Mouse (Mus musculus): ENCODE data around the gene Slc43a2. TPM values are rescaled to one million over a fixed set of nuclear protein-coding genes. Genes with fewer than 3 reads are reported as not detected.

The Slc43a2 gene
- polyA plus RNA-seq, 1 experiment from 2014 or later = 16.6 TPM

DNA sequence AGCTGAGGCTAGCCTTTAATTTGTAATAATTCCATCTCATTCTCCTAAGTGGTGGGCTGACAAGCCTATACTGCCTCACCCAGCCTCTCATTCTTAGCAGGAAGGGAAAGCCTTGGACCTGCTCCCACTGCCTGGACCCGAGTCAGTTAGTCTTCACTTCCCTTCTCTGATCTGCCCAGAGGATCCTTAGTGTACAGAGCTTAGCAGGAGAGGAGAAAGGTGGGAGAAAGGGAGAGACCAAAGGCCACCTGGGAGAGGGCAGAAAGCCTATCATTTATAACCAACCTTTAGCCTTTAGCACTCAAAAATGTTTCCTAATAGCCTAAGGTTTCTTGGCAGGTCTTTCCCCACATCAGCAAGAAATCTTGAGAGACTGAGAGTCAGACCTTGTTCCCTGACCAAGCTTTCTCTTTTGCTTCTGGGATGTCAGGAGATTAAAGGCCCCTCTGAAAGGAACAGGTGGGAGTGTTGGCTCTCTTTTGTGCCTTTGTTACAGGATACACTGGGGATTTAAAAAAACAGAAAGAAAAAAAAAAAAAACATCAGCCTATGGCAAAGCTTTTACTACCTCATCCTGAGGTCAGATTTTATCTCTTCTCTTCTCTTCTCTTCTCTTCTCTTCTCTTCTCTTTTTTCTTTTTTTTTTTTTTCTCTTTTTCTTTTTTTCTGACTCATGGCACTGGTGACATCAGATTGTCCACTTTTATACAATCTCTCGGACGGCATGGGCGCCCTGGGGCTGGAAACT lies 3.0 kb downstream of the Slc43a2 start:
- DNase-seq (ENCODE audit: low spot score) (peak; percentile 58), ATAC-seq (replicated peaks; ENCODE audit: low FRiP score, low read depth) (no peak)
- Histone ChIP-seq H3K4me3 (replicated peaks; ENCODE audit: low read depth, low read length) (no peak overlapping the region; the same call in 1 of the 2 replicates), H3K9me3 (replicated peaks; ENCODE audit: low read length) (no peaks in the 10 kb centered on the region), H3K4me1 (replicated peaks; ENCODE audit: insufficient read depth, low read length) (peaks cover 27% of the 10 kb centered on the region; the same call in 1 of the 2 replicates), H3K27ac (peak overlapping the region; percentile 69), H3K9ac (ENCODE audit: low read depth, low read length) (no peak overlapping the region), H3K4me2 (ENCODE audit: low read length) (peak overlapping the region; percentile 5; the same call in 1 of the 2 replicates), H3K27me3 (ENCODE audit: insufficient read depth, low read length) (no peaks in the 10 kb centered on the region), H3K36me3 (ENCODE audit: insufficient read depth, low read length) (no peaks in the 10 kb centered on the region)
- TF ChIP-seq CTCF (IDR thresholded peaks at IDR 0.05; ENCODE audit: low read depth) = no peak
- WGBS = 33% methylated on average over 4 of the region's 4 CpGs

GRCm38 (mm10) chr11:75535106-75535795 lies 3.8 kb downstream of the Slc43a2 start:
- ATAC-seq (replicated peaks; ENCODE audit: low FRiP score, low read depth) (no peak), DNase-seq (ENCODE audit: low spot score) (no peak)
- H3K9me3 ChIP-seq (replicated peaks; ENCODE audit: low read length) = no peaks in the 10 kb centered on the region
- peak overlapping the region; percentile 69 for H3K27ac ChIP-seq
- WGBS = 27% methylated on average over 13 of the region's 13 CpGs
- no peak overlapping the region for H3K9ac ChIP-seq (ENCODE audit: low read depth, low read length)
- no peak overlapping the region for H3K4me3 ChIP-seq (replicated peaks; ENCODE audit: low read depth, low read length)
- TF ChIP-seq CTCF (IDR thresholded peaks at IDR 0.05; ENCODE audit: low read depth) = no peak
- peaks cover 27% of the 10 kb centered on the region; the same call in 1 of the 2 replicates for H3K4me1 ChIP-seq (replicated peaks; ENCODE audit: insufficient read depth, low read length)
- no peaks in the 10 kb centered on the region for H3K27me3 ChIP-seq (ENCODE audit: insufficient read depth, low read length)
- peak overlapping the region; percentile 5; the same call in 1 of the 2 replicates for H3K4me2 ChIP-seq (ENCODE audit: low read length)
- no peaks in the 10 kb centered on the region for H3K36me3 ChIP-seq (ENCODE audit: insufficient read depth, low read length)

- Histone ChIP-seq H3K27ac (no peak overlapping the region), H3K4me1 (replicated peaks; ENCODE audit: insufficient read depth, low read length) (peaks cover 31% of the 10 kb centered on the region; the same call in 1 of the 2 replicates), H3K27me3 (ENCODE audit: insufficient read depth, low read length) (no peaks in the 10 kb centered on the region), H3K36me3 (ENCODE audit: insufficient read depth, low read length) (no peaks in the 10 kb centered on the region), H3K4me3 (replicated peaks; ENCODE audit: low read depth, low read length) (no peak overlapping the region), H3K9me3 (replicated peaks; ENCODE audit: low read length) (no peaks in the 10 kb centered on the region), H3K4me2 (ENCODE audit: low read length) (no peak overlapping the region), H3K9ac (ENCODE audit: low read depth, low read length) (no peak overlapping the region)
- DNase-seq (ENCODE audit: low spot score) (no peak), ATAC-seq (replicated peaks; ENCODE audit: low FRiP score, low read depth) (no peak)
- no peak for TF ChIP-seq CTCF (IDR thresholded peaks at IDR 0.05; ENCODE audit: low read depth)
- WGBS = 93% methylated on average over 12 of the region's 12 CpGs
Measured at GRCm38 (mm10) chr11:75536255-75537024, 4.9 kb downstream of the Slc43a2 start.

DNA sequence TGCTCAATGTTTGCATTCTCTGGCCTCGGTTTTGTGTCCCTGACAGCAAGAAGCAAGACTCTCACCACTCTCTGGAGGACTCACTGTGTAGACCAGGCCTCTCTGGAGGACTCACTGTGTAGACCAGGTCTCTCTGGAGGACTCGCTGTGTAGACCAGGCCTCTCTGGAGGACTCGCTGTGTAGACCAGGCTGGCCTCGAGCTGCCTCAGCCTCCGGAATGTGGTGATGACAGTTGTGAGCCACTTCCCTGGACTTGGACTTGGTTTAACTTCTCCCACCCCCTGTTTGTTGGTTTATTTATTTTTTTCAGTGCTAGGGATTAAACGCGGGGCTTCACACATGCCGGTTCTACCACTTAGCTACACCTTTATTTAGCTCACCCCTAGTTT lies 5.5 kb downstream of the Slc43a2 start:
- no peak for TF ChIP-seq CTCF (IDR thresholded peaks at IDR 0.05; ENCODE audit: low read depth)
- Histone ChIP-seq H3K4me3 (replicated peaks; ENCODE audit: low read depth, low read length) (no peak overlapping the region), H3K4me1 (replicated peaks; ENCODE audit: insufficient read depth, low read length) (peaks cover 31% of the 10 kb centered on the region; the same call in 1 of the 2 replicates), H3K27ac (no peak overlapping the region), H3K36me3 (ENCODE audit: insufficient read depth, low read length) (no peaks in the 10 kb centered on the region), H3K4me2 (ENCODE audit: low read length) (no peak overlapping the region), H3K9ac (ENCODE audit: low read depth, low read length) (no peak overlapping the region), H3K9me3 (replicated peaks; ENCODE audit: low read length) (no peaks in the 10 kb centered on the region), H3K27me3 (ENCODE audit: insufficient read depth, low read length) (no peaks in the 10 kb centered on the region)
- no peak for DNase-seq (ENCODE audit: low spot score)
- no peak for ATAC-seq (replicated peaks; ENCODE audit: low FRiP score, low read depth)
- 87% methylated on average over 8 of the region's 8 CpGs for WGBS

- peak; percentile 51 for DNase-seq (ENCODE audit: low spot score)
Measured at GRCm38 (mm10) chr11:75537491-75538183, 6.1 kb downstream of the Slc43a2 start.

More at GRCm38 (mm10) chr11:75537491-75538183, 6.1 kb downstream of the Slc43a2 start:
- peak; percentile 61; the same call in 1 of the 2 replicates for ATAC-seq (replicated peaks; ENCODE audit: low FRiP score, low read depth)
- no peaks in the 10 kb centered on the region for H3K27me3 ChIP-seq (ENCODE audit: insufficient read depth, low read length)
- WGBS = 56% methylated on average over 11 of the region's 11 CpGs
- peak; percentile 30; the same call in 1 of the 2 replicates for TF ChIP-seq CTCF (IDR thresholded peaks at IDR 0.05; ENCODE audit: low read depth)
- no peak overlapping the region for H3K4me2 ChIP-seq (ENCODE audit: low read length)
- H3K9me3 ChIP-seq (replicated peaks; ENCODE audit: low read length) = no peaks in the 10 kb centered on the region
- H3K9ac ChIP-seq (ENCODE audit: low read depth, low read length) = no peak overlapping the region
- peaks cover 26% of the 10 kb centered on the region; the same call in 1 of the 2 replicates for H3K4me1 ChIP-seq (replicated peaks; ENCODE audit: insufficient read depth, low read length)
- peak overlapping the region; percentile 77 for H3K27ac ChIP-seq
- no peak overlapping the region for H3K4me3 ChIP-seq (replicated peaks; ENCODE audit: low read depth, low read length)
- no peaks in the 10 kb centered on the region for H3K36me3 ChIP-seq (ENCODE audit: insufficient read depth, low read length)

Measured in kidney, postnatal 0 days (tissue).